Mouse (Mus musculus) C2C12 (cell line): Measurements from ENCODE around the gene Golgb1.

Experiments used
- CEBPB ChIP-seq: IDR thresholded peaks from one replicate; pipeline ENCODE4 v1.6.1; 2011; ENCODE audit warnings: low read depth, mild to moderate bottlenecking, control low read depth, moderate library complexity
- CTCF ChIP-seq: IDR thresholded peaks from one replicate; pipeline ENCODE4 v1.5.1; 2011; ENCODE audit not compliant: control insufficient read depth, insufficient read depth, insufficient read length
- FOSL1 ChIP-seq: IDR thresholded peaks from one replicate; pipeline ENCODE4 v1.8.0; 2011; ENCODE audit warnings: mild to moderate bottlenecking, low read length; ENCODE audit not compliant: poor library complexity, insufficient read depth, severe bottlenecking
- MAX ChIP-seq: IDR thresholded peaks from one replicate; pipeline ENCODE4 v1.6.1; 2011; ENCODE audit warnings: mild to moderate bottlenecking, control low read depth
- MYOD1 ChIP-seq: IDR thresholded peaks from one replicate; pipeline ENCODE4 v1.6.1; 2011; ENCODE audit warnings: low read depth; ENCODE audit not compliant: control insufficient read depth, insufficient read length
- USF1 ChIP-seq: IDR thresholded peaks from one replicate; pipeline ENCODE4 v1.6.1; 2011; ENCODE audit warnings: low read depth, mild to moderate bottlenecking, control low read depth, moderate library complexity

- TF ChIP-seq USF1 (no peak), CTCF (no peak), MAX (no peak), MYOD1 (no peak), CEBPB (no peak), FOSL1 (no peak)
Measured at GRCm38 (mm10) chr16:36914195-36914594, 39.3 kb downstream of the Golgb1 start.
